Mouse (Mus musculus) left cerebral cortex, adult 18-20 months (tissue): ENCODE measurements around the gene Arel1. TPM values are rescaled to one million over a fixed set of nuclear protein-coding genes. Genes with fewer than 3 reads are reported as not detected.
A peak's percentile ranks its signal among the peaks of the same experiment; 100 is the strongest.

ENCODE experiments used
- DNase-seq, 2 experiments: peaks; one replicate each; pipeline ENCODE4 v3.0.0; 2021 to 2022; ENCODE audit warnings: low spot score in 2 of 2, mixed read lengths in 1 of 2
- total RNA-seq, 2 experiments: library from RNA; stranded (reverse); gene quantifications; 2 replicates each; pipeline ENCODE4 v1.2.3; 2021

Gene Arel1
- total RNA-seq, 2 experiments from 2014 or later: 98.2 to 98.8 TPM

DNA sequence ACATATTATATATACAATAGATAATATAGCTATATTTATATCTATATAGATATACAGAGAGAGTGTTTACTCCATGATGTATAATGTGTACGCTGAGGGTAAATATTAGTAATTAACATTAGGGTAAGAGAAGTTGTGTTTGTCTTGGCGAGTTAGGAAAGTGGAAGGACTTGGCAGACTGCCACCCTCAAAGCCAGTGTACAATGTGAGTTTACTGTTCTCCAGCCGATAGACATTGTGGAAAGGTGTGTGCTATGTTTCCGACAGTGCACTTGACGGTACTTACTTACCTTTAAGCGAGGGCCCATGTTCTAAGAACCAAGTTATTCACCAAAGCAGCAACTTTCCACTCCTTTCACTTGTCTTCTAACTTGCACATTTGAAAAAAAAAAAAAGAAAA, 19.9 kb downstream of the Arel1 start:
- no peak for DNase-seq

GRCm38 (mm10) chr12:84948584-84949285, 22.0 kb downstream of the Arel1 start:
- DNase-seq: no peak

DNA sequence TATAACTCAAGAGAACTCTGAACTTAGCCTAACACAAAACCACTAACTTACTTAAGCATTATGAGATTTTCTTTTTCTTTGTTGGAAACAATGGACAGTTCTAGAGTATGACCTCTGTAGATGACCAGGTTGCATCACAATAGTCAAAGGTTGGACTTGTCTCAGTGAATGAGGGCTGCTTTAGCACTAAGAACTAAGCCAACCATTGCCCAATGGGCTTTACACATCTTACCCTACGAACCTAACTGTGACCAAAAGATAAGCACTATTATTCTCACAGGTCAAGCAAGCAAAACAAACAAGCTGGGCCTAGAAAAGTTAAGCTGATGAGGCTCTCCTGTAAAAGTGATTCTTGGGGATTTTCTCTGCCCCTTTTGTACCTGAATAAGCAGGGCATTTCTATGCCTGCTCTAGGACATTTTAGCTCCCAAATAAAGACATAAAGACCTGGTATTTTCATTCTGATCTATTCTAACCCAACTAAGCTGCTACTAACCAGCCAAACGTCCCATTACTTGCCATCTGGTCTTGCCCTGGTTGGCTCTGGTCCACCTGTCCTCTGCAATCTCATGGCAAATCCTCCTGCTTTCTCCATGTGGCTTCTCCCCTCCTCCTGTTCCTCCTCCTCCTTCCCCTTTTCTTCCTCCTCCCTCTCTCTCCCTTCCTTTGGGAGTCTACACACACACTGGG, 22.7 kb downstream of the Arel1 start:
- DNase-seq: no peak

GRCm38 (mm10) chr12:84944813-84945553, 25.7 kb downstream of the Arel1 start:
- DNase-seq: no peak

GRCm38 (mm10) chr12:84944150-84944812, 26.4 kb downstream of the Arel1 start:
- DNase-seq: no peak

- DNase-seq: no peak
Measured at GRCm38 (mm10) chr12:84943006-84943952, 27.4 kb downstream of the Arel1 start.

DNA sequence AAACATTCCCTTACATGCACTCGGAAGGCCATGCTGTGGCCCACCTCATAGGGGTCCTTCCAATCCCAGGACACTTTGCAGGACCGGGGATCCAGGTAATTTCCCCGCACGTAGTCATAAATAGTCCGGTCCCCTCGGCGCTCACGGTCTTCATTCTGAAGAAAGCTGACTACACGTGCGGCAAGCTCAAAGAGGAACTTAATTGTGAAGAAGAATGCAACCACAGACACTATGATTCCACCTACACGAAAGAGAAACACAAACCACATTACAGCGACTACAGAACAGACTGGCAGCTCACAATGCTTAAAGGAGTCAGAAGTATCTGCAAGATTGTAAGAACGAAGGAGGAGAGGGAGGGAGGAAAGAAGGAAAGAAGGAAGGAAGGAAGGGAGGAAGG, 29.0 kb downstream of the Arel1 start:
- DNase-seq: no peak

DNA sequence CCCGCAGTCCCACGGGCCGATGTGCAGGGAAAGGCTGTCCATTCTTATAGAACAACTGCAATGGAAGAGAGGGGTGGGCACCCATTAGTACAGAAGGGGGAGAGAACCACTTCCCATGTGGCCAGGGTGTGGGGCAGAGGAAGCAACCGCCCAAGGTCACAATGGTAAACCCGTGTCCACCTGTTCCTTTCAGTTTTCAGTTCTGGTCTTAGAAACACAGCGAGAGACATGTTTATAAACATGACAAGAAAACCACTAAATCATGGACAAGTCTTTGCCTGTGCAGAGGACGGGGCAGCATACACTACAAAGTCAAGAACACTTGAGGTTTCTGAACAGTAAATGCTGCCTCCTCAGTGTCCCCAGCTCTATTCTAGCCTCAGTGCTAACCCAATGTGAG, 30.4 kb downstream of the Arel1 start:
- DNase-seq: no peak

- peak in 1 of 2 experiments; percentile 13 for DNase-seq
Measured at GRCm38 (mm10) chr12:84939117-84939516, 31.6 kb downstream of the Arel1 start.

- DNase-seq: no peak
Measured at GRCm38 (mm10) chr12:84935343-84935742, 35.4 kb downstream of the Arel1 start.

- no peak for DNase-seq
Measured at GRCm38 (mm10) chr12:84932210-84932609, 38.5 kb downstream of the Arel1 start.

DNA sequence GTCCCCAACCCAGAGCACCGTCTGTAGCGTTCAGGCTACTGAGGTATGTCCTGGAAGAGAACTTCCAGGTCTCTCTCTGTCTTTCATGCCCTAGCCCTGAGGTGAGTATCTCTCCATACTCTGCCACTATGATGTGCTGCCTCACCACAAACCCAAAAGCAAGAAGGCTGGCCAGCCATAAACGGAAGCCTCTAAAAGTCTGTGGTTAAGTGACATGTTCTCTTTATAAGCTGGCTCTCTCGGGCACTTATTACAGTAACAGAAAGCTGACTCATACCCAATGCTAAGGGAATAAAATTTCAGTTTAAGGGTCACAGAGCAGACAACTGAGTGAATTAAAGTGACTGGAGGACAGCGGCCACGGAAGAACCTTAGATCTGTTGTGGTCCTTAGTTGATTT, 44.2 kb downstream of the Arel1 start:
- DNase-seq: no peak

- no peak for DNase-seq
Measured at GRCm38 (mm10) chr12:84924324-84924723, 46.4 kb downstream of the Arel1 start.

DNA sequence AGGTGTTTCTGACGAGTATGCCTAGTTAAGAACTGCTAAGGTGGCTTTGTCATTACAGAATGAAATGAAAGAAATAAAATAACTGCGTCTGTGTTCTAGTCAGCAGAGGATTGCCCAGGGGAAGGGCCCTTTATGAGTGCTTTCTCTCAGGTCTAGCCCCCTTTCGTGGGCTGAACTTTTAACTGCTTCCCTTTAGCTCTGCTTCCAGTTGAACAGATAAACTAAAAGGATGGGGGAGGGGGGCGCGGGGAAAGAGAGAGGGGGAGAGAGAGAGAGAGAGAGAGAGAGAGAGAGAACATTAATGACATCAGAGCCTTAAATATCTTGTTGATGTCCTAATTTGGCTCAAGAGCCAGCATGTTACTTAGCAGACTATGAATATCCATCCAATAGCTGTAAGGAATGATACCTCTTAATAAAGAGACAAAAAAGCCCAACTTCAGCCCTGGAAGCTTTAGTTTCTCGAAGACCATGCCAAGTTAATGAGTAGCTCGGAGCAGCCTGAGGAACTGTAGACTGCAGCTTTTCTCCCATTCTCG, 48.8 kb downstream of the Arel1 start:
- DNase-seq: no peak

GRCm38 (mm10) chr12:84918809-84919208, 51.9 kb downstream of the Arel1 start:
- DNase-seq: no peak

DNA sequence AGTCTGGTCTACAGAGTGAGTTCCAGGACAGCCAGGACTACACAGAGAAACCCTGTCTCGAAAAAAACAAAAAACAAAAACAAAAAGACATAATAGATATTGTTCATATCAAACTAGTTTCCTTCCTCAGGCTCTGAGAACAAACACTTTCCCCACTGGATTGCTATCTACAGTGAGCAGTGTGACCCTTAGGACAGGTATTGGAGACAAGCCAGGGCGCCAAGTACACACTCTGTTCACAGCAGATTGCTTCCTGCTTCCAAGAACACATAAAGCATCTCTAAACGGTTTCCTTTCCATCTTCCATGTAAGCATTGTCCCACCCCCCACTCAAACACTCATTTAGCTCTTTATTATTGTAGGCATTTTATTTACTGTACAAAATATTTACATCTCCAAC, 52.9 kb downstream of the Arel1 start:
- DNase-seq: no peak

DNA sequence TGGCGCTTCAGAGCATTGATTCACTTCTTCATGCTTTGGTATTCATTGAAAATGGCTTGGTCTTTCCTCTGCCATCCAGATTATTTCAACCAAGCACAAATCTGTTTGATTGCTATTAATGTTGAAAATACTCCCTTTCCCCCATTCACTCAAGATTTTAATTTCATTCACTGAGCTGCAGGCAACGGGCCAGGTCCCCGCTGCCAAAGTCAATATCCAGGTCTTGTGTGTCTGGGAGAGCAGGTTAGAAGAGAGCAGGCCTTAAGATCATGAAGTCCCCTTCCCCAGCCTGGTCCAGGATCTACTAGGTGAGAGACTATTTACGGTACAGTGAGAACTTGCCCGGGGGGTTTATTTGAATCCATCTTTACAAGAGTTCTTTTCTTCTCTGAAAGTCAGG, 55.7 kb downstream of the Arel1 start:
- DNase-seq: no peak

DNA sequence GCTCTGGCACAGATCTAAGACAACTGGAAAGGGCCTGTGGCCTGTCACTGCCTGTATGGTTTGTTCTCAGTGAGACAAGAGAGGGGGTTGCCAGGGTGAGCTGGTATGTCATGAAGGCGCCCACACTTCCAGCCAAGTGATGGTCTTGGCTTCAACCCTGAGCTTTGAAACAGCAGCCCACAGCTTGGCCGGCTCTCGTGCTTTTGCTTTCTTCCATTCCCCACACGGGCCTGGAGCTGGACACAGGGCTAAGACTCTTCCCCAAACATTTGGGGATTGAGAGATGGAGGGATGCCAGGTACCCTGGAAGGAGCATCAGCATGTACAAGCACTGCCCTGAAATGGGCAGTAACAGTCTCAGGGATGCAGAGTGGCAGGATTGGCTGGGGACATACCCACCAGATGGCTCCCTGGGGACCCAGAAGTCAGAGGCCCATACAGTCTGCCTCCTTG, 58.0 kb downstream of the Arel1 start:
- DNase-seq: no peak

DNA sequence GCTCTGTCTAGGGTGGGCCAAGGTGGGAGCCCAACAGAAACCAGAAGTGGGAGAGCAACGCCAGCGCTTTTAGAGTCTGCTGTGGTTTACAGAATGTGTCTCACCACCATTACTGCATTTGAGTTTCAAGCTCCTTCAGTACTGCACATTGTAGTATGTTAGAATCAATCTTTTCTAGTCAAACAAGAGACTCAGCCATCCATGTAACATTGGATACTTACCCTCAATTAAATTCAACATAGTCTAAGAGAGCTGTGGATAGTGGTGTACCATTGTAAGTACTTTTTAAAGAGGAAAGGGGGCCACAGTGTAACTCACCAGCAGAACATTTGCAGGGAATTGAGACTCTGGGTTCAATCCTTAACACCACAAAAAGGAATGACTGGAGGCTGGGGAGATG, 59.1 kb downstream of the Arel1 start:
- no peak for DNase-seq

DNA sequence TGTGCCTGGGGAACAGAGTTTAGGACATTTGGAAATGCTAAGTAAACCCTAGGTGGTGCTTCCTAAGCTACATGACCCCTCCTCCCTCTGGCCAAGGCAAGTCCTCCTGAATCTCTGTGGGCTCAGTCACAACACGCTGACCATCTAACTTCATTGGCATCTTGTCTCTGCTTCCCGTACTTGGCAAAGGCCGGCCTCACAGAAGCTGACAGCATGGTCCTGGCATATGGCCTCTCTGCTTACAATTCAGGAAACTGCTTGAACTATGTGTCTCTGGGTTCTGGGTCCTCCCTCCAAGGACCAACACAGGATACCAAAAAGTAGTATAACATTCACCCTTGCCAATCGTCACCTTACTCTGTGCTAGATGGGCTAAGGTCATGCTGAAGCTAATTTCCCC, 60.6 kb downstream of the Arel1 start:
- DNase-seq: no peak
